Mouse (Mus musculus): ENCODE measurements around the gene Coro6. TPM values are rescaled to one million over a fixed set of nuclear protein-coding genes. Genes with fewer than 3 reads are reported as not detected.

The Coro6 gene
- polyA plus RNA-seq, 1 experiment from 2014 or later, result not detected

DNA sequence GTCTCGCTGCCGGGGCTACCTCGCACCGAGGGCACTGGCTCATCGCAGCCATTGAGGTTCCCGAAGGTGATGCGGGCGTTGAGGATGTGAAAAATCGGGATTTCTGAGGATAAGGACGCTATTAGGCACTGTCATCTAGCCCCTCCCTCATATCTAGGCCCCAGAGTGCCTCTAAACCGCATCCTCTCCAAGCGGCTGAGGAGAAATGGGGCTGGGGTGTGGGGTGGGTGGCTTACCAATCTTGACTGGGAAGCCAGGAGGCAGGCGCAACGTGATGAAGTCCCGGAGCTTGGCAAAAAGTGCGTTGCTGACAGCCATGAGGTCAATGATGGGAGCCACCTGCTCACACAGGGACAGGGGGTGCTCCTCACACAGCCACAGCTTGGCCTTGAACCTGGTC lies 10.6 kb downstream of the Coro6 start:
- Histone ChIP-seq H3K4me3 (ENCODE audit: low read depth, low read length) (no peak overlapping the region), H3K27me3 (ENCODE audit: control insufficient read depth, insufficient read depth, low read length) (peaks cover 3% of the 10 kb centered on the region), H3K36me3 (ENCODE audit: control insufficient read depth, insufficient read depth, low read length) (peaks cover 8% of the 10 kb centered on the region), H3K4me1 (ENCODE audit: control insufficient read depth, insufficient read depth, low read length) (no peaks in the 10 kb centered on the region), H3K9ac (ENCODE audit: low read length) (no peak overlapping the region), H3K27ac (ENCODE audit: low read depth, low read length) (no peak overlapping the region), H3K4me2 (no peak overlapping the region), H3K9me3 (ENCODE audit: control insufficient read depth, low read length) (no peaks in the 10 kb centered on the region)
- 90% methylated on average over 16 of the region's 16 CpGs for WGBS
- ATAC-seq (ENCODE audit: low FRiP score), result no peak
- no peak for DNase-seq (ENCODE audit: low spot score, missing footprints)

DNA sequence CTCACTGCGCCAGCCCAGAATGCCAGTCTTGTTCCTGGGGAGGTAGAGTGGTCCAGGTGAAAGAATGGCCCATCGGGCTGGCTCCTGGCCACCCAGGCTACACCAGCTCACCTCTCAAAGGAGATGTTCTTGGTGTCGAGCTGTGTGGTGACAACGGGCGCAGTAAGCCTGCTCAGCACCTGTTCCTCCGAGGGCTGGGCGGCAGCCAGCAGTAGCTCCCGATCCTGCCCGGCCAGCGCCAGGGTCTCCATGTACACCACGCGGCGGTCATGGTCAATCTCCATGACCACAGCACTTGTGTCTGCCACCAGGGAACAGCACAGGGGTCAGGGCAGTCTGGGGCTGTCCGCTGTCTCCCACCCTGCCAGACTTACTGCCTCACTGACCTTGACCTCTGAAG lies 14.0 kb downstream of the Coro6 start:
- DNase-seq (ENCODE audit: low spot score, missing footprints) (no peak), ATAC-seq (ENCODE audit: low FRiP score) (no peak)
- H3K27me3 ChIP-seq (ENCODE audit: control insufficient read depth, insufficient read depth, low read length), result no peaks in the 10 kb centered on the region
- no peaks in the 10 kb centered on the region for H3K4me1 ChIP-seq (ENCODE audit: control insufficient read depth, insufficient read depth, low read length)
- H3K9me3 ChIP-seq (ENCODE audit: control insufficient read depth, low read length), result no peaks in the 10 kb centered on the region
- no peak overlapping the region for H3K4me3 ChIP-seq (ENCODE audit: low read depth, low read length)
- WGBS, result 92% methylated on average over 14 of the region's 14 CpGs
- H3K9ac ChIP-seq (ENCODE audit: low read length), result no peak overlapping the region
- H3K36me3 ChIP-seq (ENCODE audit: control insufficient read depth, insufficient read depth, low read length), result peaks cover 7% of the 10 kb centered on the region
- no peak overlapping the region for H3K27ac ChIP-seq (ENCODE audit: low read depth, low read length)
- H3K4me2 ChIP-seq, result no peak overlapping the region

DNA sequence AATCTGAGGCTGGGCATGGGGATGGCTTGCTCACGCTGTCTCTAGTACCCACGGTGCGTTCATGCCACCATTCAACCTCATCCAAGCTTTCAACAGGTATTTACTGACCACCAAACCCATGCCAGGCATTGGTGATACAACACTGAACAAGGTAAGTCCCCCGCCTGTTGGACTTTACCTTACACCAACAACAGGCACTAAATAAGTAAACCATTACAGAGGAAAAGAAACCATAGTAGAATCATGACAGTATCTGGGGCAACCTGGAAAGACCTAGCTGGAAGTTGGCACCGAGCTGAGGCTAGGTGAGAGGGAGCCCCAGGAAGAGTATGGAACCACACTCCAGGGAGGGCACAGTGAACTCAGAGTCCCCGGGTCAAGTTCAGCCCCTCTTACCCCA lies 14.7 kb downstream of the Coro6 start:
- Histone ChIP-seq H3K9ac (ENCODE audit: low read length) (no peak overlapping the region), H3K27me3 (ENCODE audit: control insufficient read depth, insufficient read depth, low read length) (no peaks in the 10 kb centered on the region), H3K36me3 (ENCODE audit: control insufficient read depth, insufficient read depth, low read length) (peaks cover 1% of the 10 kb centered on the region; the same call in 1 of the 2 replicates), H3K9me3 (ENCODE audit: control insufficient read depth, low read length) (no peaks in the 10 kb centered on the region), H3K27ac (ENCODE audit: low read depth, low read length) (no peak overlapping the region), H3K4me3 (ENCODE audit: low read depth, low read length) (no peak overlapping the region), H3K4me2 (no peak overlapping the region), H3K4me1 (ENCODE audit: control insufficient read depth, insufficient read depth, low read length) (no peaks in the 10 kb centered on the region)
- DNase-seq (ENCODE audit: low spot score, missing footprints) (no peak), ATAC-seq (ENCODE audit: low FRiP score) (no peak)
- 93% methylated on average over 6 of the region's 6 CpGs for WGBS

DNA sequence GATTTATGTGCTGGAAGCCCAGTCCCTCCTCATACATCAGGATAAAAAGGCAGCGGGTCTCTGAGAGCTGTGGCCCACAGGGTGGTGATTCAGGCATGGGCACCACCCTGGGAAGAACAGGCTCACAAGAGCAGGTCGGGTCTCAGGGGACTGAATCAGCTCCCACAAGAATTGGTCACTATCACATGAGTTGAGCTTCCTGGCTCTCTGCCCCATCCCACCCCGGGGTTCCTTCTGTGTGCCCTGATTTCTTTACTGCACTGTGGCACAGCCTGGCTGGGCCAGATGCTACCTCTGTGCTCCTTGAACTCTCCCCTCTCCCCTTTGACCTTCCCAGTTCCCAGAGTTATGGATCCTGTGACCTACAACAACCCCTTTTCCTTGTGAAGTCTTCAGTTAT lies 20.8 kb downstream of the Coro6 start:
- H3K27ac ChIP-seq (ENCODE audit: low read depth, low read length), result no peak overlapping the region
- no peaks in the 10 kb centered on the region for H3K36me3 ChIP-seq (ENCODE audit: control insufficient read depth, insufficient read depth, low read length)
- no peaks in the 10 kb centered on the region for H3K27me3 ChIP-seq (ENCODE audit: control insufficient read depth, insufficient read depth, low read length)
- WGBS, result 79% methylated on average over 3 of the region's 3 CpGs
- H3K4me3 ChIP-seq (ENCODE audit: low read depth, low read length), result no peak overlapping the region
- H3K9ac ChIP-seq (ENCODE audit: low read length), result no peak overlapping the region
- H3K4me2 ChIP-seq, result no peak overlapping the region
- no peak for DNase-seq (ENCODE audit: low spot score, missing footprints)
- no peak for ATAC-seq (ENCODE audit: low FRiP score)
- H3K4me1 ChIP-seq (ENCODE audit: control insufficient read depth, insufficient read depth, low read length), result peaks cover 23% of the 10 kb centered on the region
- H3K9me3 ChIP-seq (ENCODE audit: control insufficient read depth, low read length), result no peaks in the 10 kb centered on the region

DNA sequence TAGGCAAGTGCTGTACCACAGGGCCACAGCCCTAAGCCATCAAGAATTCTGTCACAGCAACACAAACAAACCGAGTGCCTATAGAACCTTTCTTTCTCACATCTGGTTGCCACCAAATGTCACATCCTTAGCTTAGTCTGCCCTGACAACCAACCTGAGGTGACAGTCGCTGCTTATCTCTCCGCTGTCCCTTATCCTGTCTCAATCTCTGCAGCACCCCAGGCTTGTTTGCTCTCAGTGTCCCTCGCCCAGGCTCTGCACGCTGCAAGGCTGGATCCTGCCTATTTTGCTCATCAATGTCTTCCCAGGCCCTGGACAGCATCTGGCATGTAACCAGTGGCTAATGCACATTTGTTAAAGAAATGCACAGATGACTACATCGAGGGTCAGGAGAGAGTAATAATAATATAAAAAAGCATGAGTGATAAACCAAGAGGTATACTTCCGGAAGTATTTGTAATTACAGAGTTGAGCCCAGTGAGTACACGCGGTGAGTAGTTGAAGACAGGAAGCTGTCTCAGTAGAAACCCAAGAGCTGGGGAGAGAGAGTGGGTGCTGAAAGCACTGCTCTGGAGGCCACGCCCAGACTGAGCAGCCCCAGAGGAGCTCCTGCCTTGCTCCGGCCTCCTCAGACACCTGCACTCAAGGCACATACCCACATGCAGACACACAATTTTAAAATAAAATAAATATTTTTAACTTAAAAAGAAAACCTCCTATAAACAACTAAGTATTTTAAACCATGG lies 21.5 kb downstream of the Coro6 start:
- Histone ChIP-seq H3K4me2 (no peak overlapping the region), H3K4me1 (ENCODE audit: control insufficient read depth, insufficient read depth, low read length) (peaks cover 29% of the 10 kb centered on the region), H3K27me3 (ENCODE audit: control insufficient read depth, insufficient read depth, low read length) (no peaks in the 10 kb centered on the region), H3K27ac (ENCODE audit: low read depth, low read length) (no peak overlapping the region), H3K9me3 (ENCODE audit: control insufficient read depth, low read length) (no peaks in the 10 kb centered on the region), H3K36me3 (ENCODE audit: control insufficient read depth, insufficient read depth, low read length) (no peaks in the 10 kb centered on the region), H3K4me3 (ENCODE audit: low read depth, low read length) (no peak overlapping the region), H3K9ac (ENCODE audit: low read length) (no peak overlapping the region)
- no peak for DNase-seq (ENCODE audit: low spot score, missing footprints)
- WGBS, result 75% methylated on average over 11 of the region's 11 CpGs
- ATAC-seq (ENCODE audit: low FRiP score), result no peak

DNA sequence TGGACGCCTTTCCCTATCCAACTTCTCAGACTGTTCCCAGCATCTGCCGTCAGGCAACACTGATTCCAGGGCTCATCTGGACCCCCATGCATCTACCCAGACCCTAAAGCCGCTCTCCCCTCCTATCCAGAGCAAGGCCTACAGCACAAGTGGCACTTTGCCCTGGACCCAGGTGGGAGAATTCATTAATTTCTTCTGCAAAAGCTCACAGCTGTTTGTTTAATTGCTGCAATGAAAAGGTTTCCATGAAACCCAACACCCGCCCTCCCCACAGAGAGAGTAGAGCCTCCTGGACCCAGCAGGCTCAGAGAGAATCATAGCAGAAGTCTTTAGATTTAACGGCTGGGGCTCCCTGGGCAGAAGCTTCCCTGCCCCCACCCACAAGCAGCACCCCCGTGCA lies 23.0 kb downstream of the Coro6 start:
- no peak overlapping the region for H3K4me2 ChIP-seq
- no peaks in the 10 kb centered on the region for H3K27me3 ChIP-seq (ENCODE audit: control insufficient read depth, insufficient read depth, low read length)
- H3K27ac ChIP-seq (ENCODE audit: low read depth, low read length), result no peak overlapping the region
- H3K9ac ChIP-seq (ENCODE audit: low read length), result no peak overlapping the region
- ATAC-seq (ENCODE audit: low FRiP score), result no peak
- no peak overlapping the region for H3K4me3 ChIP-seq (ENCODE audit: low read depth, low read length)
- peaks cover 36% of the 10 kb centered on the region for H3K4me1 ChIP-seq (ENCODE audit: control insufficient read depth, insufficient read depth, low read length)
- DNase-seq (ENCODE audit: low spot score, missing footprints), result no peak
- no peaks in the 10 kb centered on the region for H3K36me3 ChIP-seq (ENCODE audit: control insufficient read depth, insufficient read depth, low read length)
- H3K9me3 ChIP-seq (ENCODE audit: control insufficient read depth, low read length), result no peaks in the 10 kb centered on the region
- 66% methylated on average over 6 of the region's 6 CpGs for WGBS

DNA sequence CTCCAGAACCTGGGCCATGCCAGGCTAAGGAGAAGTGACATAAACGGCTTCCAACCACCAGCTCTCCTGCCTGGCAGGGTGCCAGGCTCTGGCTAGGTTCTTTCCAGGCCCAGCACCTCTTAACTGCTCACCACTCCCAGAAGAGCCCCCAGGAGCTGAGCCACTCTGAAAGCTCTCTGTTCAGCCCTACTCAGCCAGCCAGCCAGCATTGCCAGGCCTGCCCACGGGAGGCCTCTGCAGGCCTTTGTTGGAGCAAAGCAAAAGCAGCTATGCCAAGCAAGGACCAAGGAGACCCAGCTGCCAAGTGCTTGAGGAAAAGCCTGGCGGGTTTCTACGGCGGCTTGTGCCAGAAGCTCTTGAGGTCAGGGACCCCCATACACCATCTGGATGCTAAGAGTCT lies 24.6 kb downstream of the Coro6 start:
- Histone ChIP-seq H3K9ac (ENCODE audit: low read length) (no peak overlapping the region; the same call in 1 of the 2 replicates), H3K4me3 (ENCODE audit: low read depth, low read length) (no peak overlapping the region), H3K27me3 (ENCODE audit: control insufficient read depth, insufficient read depth, low read length) (no peaks in the 10 kb centered on the region), H3K4me1 (ENCODE audit: control insufficient read depth, insufficient read depth, low read length) (peaks cover 47% of the 10 kb centered on the region), H3K27ac (ENCODE audit: low read depth, low read length) (no peak overlapping the region), H3K36me3 (ENCODE audit: control insufficient read depth, insufficient read depth, low read length) (no peaks in the 10 kb centered on the region), H3K9me3 (ENCODE audit: control insufficient read depth, low read length) (no peaks in the 10 kb centered on the region), H3K4me2 (peak overlapping the region; percentile 9; the same call in 1 of the 2 replicates)
- ATAC-seq (ENCODE audit: low FRiP score), result no peak
- WGBS, result 77% methylated on average over 5 of the region's 5 CpGs
- no peak for DNase-seq (ENCODE audit: low spot score, missing footprints)

DNA sequence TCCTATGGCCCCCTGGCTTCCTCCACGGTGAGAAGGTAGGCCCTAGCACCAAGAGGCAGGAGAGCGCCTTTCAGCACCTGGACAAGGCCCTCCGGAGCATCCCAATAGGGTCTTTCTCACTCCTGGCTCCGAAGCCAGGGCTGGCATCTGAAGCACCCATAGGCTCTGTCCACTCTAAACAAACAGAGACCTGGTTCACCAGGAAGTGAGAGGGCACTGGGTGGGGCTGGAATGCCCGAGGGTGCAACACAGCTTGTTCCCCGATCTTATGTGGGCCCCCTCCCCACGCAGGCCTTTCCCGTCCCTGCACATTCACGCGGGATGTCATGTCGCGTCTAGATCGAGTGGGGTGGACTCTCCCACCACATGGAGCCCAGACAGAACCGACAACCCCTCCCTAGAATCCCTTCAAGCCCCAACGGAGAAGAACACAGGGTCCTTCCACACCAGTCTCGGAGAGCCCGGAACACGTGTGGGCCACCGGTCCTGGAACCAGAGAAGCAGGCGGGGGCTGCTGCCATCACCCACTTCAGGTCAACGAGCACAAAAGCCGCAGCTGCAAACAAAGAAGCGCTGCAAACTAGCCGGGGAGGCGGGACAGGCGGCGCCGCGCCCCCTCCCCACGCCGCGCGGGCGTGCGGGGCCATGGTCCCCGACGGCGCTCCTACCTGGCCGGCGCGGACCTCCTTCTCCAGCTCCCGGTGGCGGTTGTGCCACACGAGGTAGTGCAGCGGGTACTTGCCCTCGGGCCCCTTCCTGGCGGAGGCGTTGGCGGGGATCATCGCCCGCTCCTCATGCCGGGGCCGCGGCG lies 26.8 kb downstream of the Coro6 start:
- Histone ChIP-seq H3K36me3 (ENCODE audit: control insufficient read depth, insufficient read depth, low read length) (no peaks in the 10 kb centered on the region), H3K4me2 (peak overlapping the region; percentile 90), H3K4me1 (ENCODE audit: control insufficient read depth, insufficient read depth, low read length) (peaks cover 57% of the 10 kb centered on the region), H3K27ac (ENCODE audit: low read depth, low read length) (no peak overlapping the region), H3K9me3 (ENCODE audit: control insufficient read depth, low read length) (no peaks in the 10 kb centered on the region), H3K4me3 (ENCODE audit: low read depth, low read length) (peak overlapping the region; percentile 90), H3K27me3 (ENCODE audit: control insufficient read depth, insufficient read depth, low read length) (no peaks in the 10 kb centered on the region), H3K9ac (ENCODE audit: low read length) (peak overlapping the region; percentile 96)
- DNase-seq (ENCODE audit: low spot score, missing footprints) (peak; percentile 95), ATAC-seq (ENCODE audit: low FRiP score) (0 out of 2 replicates have a peak, but pooled peaks have one; percentile 0)
- WGBS, result 2% methylated on average over 55 of the region's 55 CpGs

DNA sequence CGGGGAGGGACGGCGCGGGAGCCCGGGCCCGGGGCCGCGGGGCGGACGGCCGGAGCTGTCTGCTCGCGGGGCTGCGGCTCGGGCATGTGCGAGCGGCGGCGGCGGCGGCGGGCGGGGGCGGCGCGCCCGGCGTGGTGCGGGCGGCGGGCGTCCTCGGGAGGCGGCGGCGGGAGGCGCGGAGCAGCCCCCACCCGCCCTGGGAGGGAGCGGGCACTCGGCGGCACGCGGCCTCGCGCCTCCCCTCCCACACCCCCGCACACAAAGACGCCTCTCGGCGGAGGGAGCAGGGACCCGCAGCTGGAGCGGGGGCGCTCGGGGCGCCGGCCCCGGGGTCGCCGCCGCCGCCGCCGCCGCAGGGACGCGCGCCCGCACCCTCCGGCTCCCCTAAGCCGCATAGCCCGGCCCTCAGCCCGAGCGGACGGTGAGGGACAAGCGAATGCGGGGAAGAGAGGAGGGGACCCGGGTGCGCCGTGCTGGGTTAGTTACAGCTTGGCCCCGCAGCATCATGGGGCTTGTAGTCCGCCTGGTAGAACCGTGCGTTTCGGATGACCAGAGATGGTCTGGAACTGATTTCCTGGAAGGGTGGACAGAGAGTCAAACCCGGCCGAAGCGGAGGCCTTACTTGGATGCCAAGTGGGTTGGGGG lies 27.5 kb downstream of the Coro6 start, which contains the start of gene Ankrd13b:
TSS of gene Ankrd13b (minus strand) at position 88 of the 645 bp plus-strand sequence.
- H3K27ac ChIP-seq (ENCODE audit: low read depth, low read length), result peak within 1 kb of the TSS; percentile 57; the same call in 1 of the 2 replicates
- under 1% methylated on average over 60 of the region's 87 CpGs for WGBS
- H3K4me2 ChIP-seq, result peak within 1 kb of the TSS; percentile 90

More for the DNA sequence above, 27.5 kb downstream of the Coro6 start, which contains the start of gene Ankrd13b:
- ATAC-seq (ENCODE audit: low FRiP score), result peak; percentile 67
- Histone ChIP-seq H3K4me1 (ENCODE audit: control insufficient read depth, insufficient read depth, low read length) (peaks cover 65% of the 10 kb centered on the region), H3K9me3 (ENCODE audit: control insufficient read depth, low read length) (no peaks in the 10 kb centered on the region), H3K27me3 (ENCODE audit: control insufficient read depth, insufficient read depth, low read length) (no peaks in the 10 kb centered on the region), H3K36me3 (ENCODE audit: control insufficient read depth, insufficient read depth, low read length) (no peaks in the 10 kb centered on the region), H3K9ac (ENCODE audit: low read length) (peak within 1 kb of the TSS; percentile 96), H3K4me3 (ENCODE audit: low read depth, low read length) (peak within 1 kb of the TSS; percentile 90)
- DNase-seq (ENCODE audit: low spot score, missing footprints), result peak; percentile 97

Measured in midbrain, embryonic 11.5 days (tissue).